Mouse (Mus musculus) heart, postnatal 0 days (tissue): ENCODE data around the gene Afm.

Source experiments
- CTCF ChIP-seq: IDR thresholded peaks from 2 replicates; pipeline ENCODE4 v1.5.1; 2016; ENCODE audit warnings: antibody characterized with exemption, control low read depth, low read depth
- EP300 ChIP-seq: IDR thresholded peaks from 2 replicates; pipeline ENCODE4 v1.6.1; 2016; ENCODE audit warnings: antibody characterized with exemption, low read depth

- no peak for TF ChIP-seq CTCF
- TF ChIP-seq EP300 = no peak
Measured at GRCm38 (mm10) chr5:90561721-90562275, 43.1 kb downstream of the Afm start.
